Mouse (Mus musculus) hindbrain, embryonic 14.5 days (tissue): ENCODE results near the gene Ttc16. TPM values are rescaled to one million over a fixed set of nuclear protein-coding genes. Genes with fewer than 3 reads are reported as not detected.

Source experiments
- ATAC-seq: fragments of 200-750 bp; cut with Nextera tagmentation; 2 replicates; pipeline ENCODE4 v1.8.0; 2017; ENCODE audit warnings: moderate number of reproducible peaks, mild to moderate bottlenecking, moderate TSS enrichment, moderate library complexity; ENCODE audit not compliant: low FRiP score
- DNase-seq: peaks from one replicate; pipeline ENCODE4 v3.0.0-alpha.2; 2015; ENCODE audit warnings: low spot score
- H3K27ac ChIP-seq: fragments of 300-500 bp; sonication (generic); 2 replicates; pipeline ENCODE4 v1.5.1; 2014; ENCODE audit warnings: mild to moderate bottlenecking, moderate library complexity
- H3K27me3 ChIP-seq: fragments of 300-500 bp; sonication (generic); 2 replicates; pipeline ENCODE4 v1.6.1; 2014; ENCODE audit warnings: mild to moderate bottlenecking, low read length, mixed read lengths; ENCODE audit not compliant: control insufficient read depth, insufficient read depth
- H3K36me3 ChIP-seq: fragments of 300-500 bp; sonication (generic); replicated peaks from 2 replicates; pipeline ENCODE4 v1.6.1; 2014; ENCODE audit not compliant: control insufficient read depth, insufficient read depth
- H3K4me1 ChIP-seq: fragments of 300-500 bp; sonication (generic); replicated peaks from 2 replicates; pipeline ENCODE4 v1.6.1; 2014; ENCODE audit warnings: antibody characterized with exemption, low read length, mixed read lengths; ENCODE audit not compliant: control insufficient read depth, insufficient read depth
- H3K4me2 ChIP-seq: fragments of 300-500 bp; sonication (generic); replicated peaks from 2 replicates; pipeline ENCODE4 v1.6.1; 2014; ENCODE audit warnings: mild to moderate bottlenecking, moderate library complexity
- H3K4me3 ChIP-seq: fragments of 300-500 bp; sonication (generic); replicated peaks from 2 replicates; pipeline ENCODE4 v1.5.1; 2014; ENCODE audit warnings: mild to moderate bottlenecking, low read length
- H3K9ac ChIP-seq: fragments of 300-500 bp; sonication (generic); 2 replicates; pipeline ENCODE4 v1.6.1; 2014
- H3K9me3 ChIP-seq: fragments of 300-500 bp; sonication (generic); 2 replicates; pipeline ENCODE4 v1.6.1; 2016; ENCODE audit warnings: low read length; ENCODE audit not compliant: control insufficient read depth
- WGBS: fragments of 180-500 bp; shearing (Covaris S2); extraction: QIAGEN DNeasy Blood & Tissue Kit; methylation state at CpG from one replicate; pipeline ENCODE4 v1.1.7; 2014; 5-methylcytosine and 5-hydroxymethylcytosine counted together
- polyA plus RNA-seq: library from polyadenylated mRNA; unstranded; fragments of >200 nt; fragmentation: Nextera tagmentation; extraction: Ambion mirVana; gene quantifications from 2 replicates; pipeline ENCODE4 v1.2.1, GENCODE M21; 2014

Ttc16 gene
- polyA plus RNA-seq, 1 experiment from 2014 or later: 0.74 TPM

DNA sequence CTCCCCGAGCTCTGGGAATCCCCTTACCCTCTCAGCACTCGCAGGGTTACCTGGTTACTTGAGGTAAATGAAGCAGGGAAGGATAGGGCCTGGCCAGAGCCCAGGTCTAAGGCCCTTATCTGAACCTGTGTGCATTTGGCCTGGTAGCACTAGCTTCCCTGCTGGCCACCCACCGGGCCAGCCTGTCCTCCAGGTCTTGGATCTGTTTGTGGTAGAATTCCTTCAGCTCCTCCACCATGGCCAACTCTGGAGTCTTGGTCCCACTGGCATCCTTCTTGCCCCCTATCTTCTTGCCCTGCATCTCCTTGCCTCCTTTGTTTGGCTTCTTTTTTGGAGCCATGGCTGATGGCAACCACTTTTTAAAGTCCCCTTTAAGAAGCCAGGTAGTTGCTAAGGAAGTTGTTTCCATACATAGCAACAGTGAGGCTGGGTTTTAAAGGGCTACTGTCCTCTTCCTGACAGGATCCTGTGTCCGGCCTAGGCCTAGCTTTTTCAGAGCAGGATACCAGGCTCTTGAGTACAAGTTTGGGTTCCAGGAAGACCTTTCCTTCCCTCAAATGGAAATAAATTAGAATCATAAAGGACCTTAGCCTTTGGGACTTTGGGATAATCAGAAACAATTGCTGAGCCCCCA is 8.7 kb upstream of the Ttc16 start, which contains the start of gene Cfap157:
Cfap157 (minus strand) TSS at position 381 of the 634 bp plus-strand sequence.
- Histone ChIP-seq H3K36me3 (peaks cover 7% of the 10 kb centered on the region), H3K9ac (no peak within 1 kb of the TSS), H3K27me3 (no peaks in the 10 kb centered on the region), H3K9me3 (no peaks in the 10 kb centered on the region), H3K4me2 (no peak within 1 kb of the TSS), H3K4me1 (no peaks in the 10 kb centered on the region; the same call in 1 of the 2 replicates), H3K27ac (no peak within 1 kb of the TSS), H3K4me3 (no peak within 1 kb of the TSS)
- WGBS: 68% methylated on average over 4 of the region's 4 CpGs
- DNase-seq: peak; percentile 44
- ATAC-seq: no peak

DNA sequence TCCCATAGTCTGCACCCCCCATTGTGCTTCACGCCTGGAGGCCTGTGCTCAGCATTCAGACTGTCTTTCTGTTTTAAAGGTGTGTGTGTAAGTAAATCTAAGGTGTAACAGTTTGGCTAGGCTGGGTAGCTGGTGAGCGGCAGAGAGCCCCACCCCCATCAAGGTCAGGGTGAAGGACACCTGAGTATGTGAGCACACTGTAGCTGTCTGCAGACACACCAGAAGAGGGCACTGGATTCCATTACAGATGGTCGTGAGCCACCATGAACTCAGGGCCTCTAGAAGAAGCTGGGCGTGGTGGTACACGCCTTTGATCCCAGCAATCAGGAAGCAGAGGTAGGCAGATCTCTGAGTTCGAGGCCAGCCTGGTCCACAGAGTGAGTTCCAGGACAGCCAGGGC is 6.3 kb upstream of the Ttc16 start:
- 84% methylated on average over 6 of the region's 6 CpGs for WGBS
- Histone ChIP-seq H3K4me3 (no peak overlapping the region), H3K4me2 (no peak overlapping the region), H3K4me1 (no peaks in the 10 kb centered on the region; the same call in 1 of the 2 replicates), H3K9ac (no peak overlapping the region), H3K9me3 (no peaks in the 10 kb centered on the region), H3K36me3 (no peaks in the 10 kb centered on the region), H3K27ac (no peak overlapping the region), H3K27me3 (no peaks in the 10 kb centered on the region)
- DNase-seq (no peak), ATAC-seq (no peak)

DNA sequence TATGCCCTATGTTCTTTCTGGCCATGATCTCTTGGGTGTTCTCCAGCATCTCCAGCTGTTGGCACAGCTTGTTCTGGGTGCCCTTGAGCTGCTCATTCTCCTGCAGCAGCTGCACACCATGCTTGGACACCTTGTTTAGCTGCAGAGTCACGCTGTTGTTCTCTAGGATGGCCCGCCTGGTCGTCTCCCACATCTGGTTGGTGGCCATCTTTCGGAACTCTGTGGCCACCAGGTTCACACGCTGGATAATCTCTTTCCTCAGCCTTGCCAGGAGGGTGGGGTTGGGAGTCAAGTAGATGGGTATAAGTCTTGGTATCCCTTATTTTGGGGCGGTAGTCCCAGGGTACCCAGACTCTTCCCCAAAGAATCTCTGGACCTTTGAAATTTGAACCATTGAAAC is 4.3 kb upstream of the Ttc16 start:
- H3K4me1 ChIP-seq: peaks cover 12% of the 10 kb centered on the region
- WGBS: 89% methylated on average over 6 of the region's 6 CpGs
- H3K27me3 ChIP-seq: no peaks in the 10 kb centered on the region
- no peak overlapping the region for H3K4me2 ChIP-seq
- no peak overlapping the region for H3K27ac ChIP-seq
- DNase-seq (no peak), ATAC-seq (no peak)
- no peaks in the 10 kb centered on the region for H3K9me3 ChIP-seq
- H3K9ac ChIP-seq: no peak overlapping the region
- no peaks in the 10 kb centered on the region for H3K36me3 ChIP-seq
- no peak overlapping the region for H3K4me3 ChIP-seq

DNA sequence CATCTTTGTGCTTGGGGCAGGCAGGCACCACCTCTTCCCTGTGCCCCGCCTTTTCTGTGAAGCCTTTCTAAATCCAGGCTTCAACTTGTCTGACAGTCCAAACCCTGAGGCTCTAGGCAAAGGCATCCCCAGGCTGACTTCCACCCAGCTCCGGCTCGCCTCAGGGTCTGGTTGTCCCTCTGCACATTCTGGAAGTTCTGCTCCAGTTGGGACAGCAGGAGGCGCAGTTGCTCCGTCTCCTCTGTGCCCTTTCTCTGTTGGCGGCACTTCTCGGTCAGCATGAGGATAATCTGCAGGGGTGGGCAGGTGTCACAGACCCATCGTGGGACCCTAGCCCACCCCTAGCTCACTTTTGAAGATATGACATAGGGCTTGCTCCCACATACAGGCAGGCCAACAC is 3.7 kb upstream of the Ttc16 start:
- no peak overlapping the region for H3K4me3 ChIP-seq
- H3K36me3 ChIP-seq: no peaks in the 10 kb centered on the region
- no peaks in the 10 kb centered on the region for H3K27me3 ChIP-seq
- H3K27ac ChIP-seq: no peak overlapping the region
- no peak overlapping the region for H3K4me2 ChIP-seq
- peaks cover 12% of the 10 kb centered on the region for H3K4me1 ChIP-seq
- DNase-seq: peak; percentile 52
- H3K9ac ChIP-seq: no peak overlapping the region
- 17% methylated on average over 8 of the region's 8 CpGs for WGBS
- no peak for ATAC-seq
- H3K9me3 ChIP-seq: no peaks in the 10 kb centered on the region

DNA sequence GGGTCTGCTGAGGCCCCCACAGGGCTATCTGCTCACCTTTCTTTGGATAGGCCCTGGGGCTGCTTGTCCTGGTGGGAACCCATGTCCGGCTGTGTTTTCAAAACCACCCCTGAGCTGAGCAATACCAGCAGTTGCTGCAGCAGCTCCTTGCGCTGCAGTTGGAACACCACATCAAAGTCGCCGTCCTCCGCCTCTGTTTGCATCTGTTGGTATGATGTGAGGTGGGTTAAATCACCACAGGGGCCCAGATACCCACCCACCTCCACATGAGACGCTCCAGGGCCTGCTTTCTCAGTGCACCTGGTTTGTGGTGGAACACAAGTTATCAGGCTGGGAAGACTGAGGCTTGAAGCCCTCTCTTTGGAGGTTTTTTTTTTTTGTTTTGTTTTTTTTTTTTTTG is 2.6 kb upstream of the Ttc16 start:
- H3K27ac ChIP-seq: no peak overlapping the region
- no peak overlapping the region for H3K4me2 ChIP-seq
- H3K9ac ChIP-seq: no peak overlapping the region
- WGBS: 93% methylated on average over 6 of the region's 6 CpGs
- no peak overlapping the region for H3K4me3 ChIP-seq
- peaks cover 12% of the 10 kb centered on the region for H3K4me1 ChIP-seq
- no peaks in the 10 kb centered on the region for H3K9me3 ChIP-seq
- no peak for ATAC-seq
- no peak for DNase-seq
- H3K36me3 ChIP-seq: no peaks in the 10 kb centered on the region
- H3K27me3 ChIP-seq: no peaks in the 10 kb centered on the region

DNA sequence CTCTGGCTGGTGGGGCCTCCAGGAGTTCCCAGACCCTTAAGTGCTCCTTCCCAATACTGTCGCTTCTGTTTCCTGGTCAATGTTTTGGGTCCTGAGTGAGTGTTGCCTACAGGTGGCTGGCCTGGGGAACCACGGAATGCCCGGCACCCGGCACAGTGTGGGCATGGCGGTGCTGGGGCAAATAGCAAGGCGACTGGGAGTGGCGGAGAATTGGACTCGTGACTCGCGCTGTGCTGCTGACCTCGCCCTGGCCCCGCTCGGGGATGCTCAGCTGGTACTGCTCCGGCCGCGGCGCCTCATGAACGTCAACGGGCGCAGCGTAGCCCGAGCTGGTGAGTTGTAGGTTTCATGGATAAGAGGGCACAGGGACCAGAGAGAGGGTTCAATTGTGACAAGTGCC is 759 bp upstream of the Ttc16 start:
- H3K27ac ChIP-seq: no peak overlapping the region
- peaks cover 12% of the 10 kb centered on the region for H3K4me1 ChIP-seq
- H3K4me3 ChIP-seq: peak overlapping the region; percentile 45
- no peaks in the 10 kb centered on the region for H3K36me3 ChIP-seq
- DNase-seq (no peak), ATAC-seq (no peak)
- H3K9me3 ChIP-seq: no peaks in the 10 kb centered on the region
- peak overlapping the region; percentile 62 for H3K4me2 ChIP-seq
- H3K27me3 ChIP-seq: no peaks in the 10 kb centered on the region
- peak overlapping the region; percentile 49 for H3K9ac ChIP-seq
- WGBS: 22% methylated on average over 22 of the region's 22 CpGs

DNA sequence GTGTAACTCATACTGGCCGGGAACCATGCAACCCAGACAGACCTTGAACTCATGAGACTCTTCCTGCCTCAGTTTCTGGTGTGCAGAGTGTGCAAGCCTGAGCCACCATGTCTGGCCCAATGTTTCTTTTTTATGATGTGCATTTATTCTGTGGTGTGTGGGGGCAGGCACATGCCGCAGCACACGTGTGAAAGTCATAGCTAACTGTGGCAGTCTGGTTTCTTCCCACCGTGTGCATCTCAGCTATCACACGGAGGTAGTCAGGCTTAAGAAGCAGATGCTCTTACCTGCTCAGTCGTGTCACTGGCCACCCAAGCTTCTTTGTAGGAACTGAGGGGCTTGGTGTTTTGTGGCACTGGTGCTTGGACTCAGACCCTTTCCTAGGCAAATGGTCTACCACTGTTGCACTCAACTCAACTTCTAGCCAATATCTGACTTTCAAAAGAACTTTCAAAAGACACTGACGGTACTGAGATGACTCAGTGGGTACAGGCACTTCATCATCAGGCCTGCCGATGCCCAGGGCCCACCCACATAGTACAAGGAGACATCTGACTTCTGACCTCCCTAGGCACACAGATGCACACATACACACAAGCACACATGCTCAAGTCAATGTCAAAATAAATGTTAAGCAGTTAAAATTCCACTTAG is 2.7 kb downstream of the Ttc16 start:
- WGBS: 87% methylated on average over 8 of the region's 8 CpGs
- Histone ChIP-seq H3K9me3 (no peaks in the 10 kb centered on the region), H3K4me2 (no peak overlapping the region), H3K4me1 (peaks cover 16% of the 10 kb centered on the region), H3K36me3 (no peaks in the 10 kb centered on the region), H3K4me3 (no peak overlapping the region), H3K27ac (no peak overlapping the region), H3K27me3 (no peaks in the 10 kb centered on the region), H3K9ac (no peak overlapping the region)
- ATAC-seq: no peak
- DNase-seq: no peak

DNA sequence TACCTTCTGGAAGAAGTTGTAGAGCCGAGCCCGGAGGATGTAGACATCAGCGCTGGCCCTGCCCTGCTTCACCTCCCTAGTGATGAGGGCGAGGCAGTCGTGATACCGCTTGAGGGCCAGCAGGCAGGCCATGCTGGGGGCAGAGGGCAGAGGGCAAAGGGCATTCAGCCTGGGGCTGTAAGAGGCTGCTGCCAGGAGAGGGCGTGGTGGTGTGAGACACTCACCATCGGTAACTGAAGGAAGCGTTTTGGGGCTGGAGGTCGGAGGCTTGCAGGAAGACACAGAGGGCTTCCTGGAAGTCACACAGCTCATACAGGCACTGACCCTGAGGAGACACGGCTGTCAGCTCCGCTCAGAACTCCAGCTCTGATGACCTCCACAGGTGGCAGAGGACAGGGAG is 3.5 kb downstream of the Ttc16 start:
- Histone ChIP-seq H3K4me1 (peaks cover 23% of the 10 kb centered on the region), H3K4me3 (no peak overlapping the region), H3K4me2 (no peak overlapping the region), H3K9ac (no peak overlapping the region), H3K27me3 (no peaks in the 10 kb centered on the region), H3K9me3 (no peaks in the 10 kb centered on the region), H3K27ac (no peak overlapping the region), H3K36me3 (no peaks in the 10 kb centered on the region)
- no peak for DNase-seq
- 31% methylated on average over 12 of the region's 12 CpGs for WGBS
- no peak for ATAC-seq

DNA sequence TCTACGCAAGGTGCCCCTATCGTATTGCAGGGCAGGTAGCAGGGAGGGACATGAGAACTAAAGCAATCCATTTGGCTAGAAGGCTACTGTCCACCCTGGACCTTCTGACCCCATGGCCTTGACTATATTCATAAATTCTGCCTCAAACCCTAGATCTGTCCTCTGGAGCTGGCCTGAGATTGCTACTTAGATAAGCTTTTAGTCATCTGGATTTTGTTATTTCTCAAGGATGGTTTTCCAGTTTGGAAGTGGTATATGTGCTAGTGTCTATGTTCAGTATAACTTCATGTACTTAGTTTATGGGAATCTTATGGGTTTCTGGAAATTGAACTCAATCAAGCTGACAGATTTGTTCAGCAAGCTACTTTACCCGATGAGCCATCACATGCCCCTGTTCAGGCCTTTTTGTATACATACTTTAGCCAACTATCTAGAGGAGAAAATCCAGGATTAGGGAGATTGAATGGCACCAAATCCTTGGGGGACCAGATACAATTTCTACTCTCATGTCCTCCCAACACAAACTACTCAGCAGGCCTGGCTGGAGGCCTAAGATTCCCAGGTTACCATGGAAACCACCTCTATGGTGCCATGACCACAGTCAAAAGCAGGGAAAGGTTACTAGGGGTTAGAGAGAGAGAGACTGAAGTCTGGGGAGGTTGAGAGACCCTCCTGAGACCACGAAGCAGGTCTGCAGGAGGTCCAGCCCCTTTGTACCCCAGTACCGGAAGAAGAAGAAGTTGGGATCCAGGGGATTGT is 5.9 kb downstream of the Ttc16 start:
- Histone ChIP-seq H3K27me3 (no peaks in the 10 kb centered on the region), H3K9ac (no peak overlapping the region), H3K36me3 (no peaks in the 10 kb centered on the region; the same call in 1 of the 2 replicates), H3K4me3 (no peak overlapping the region), H3K4me2 (no peak overlapping the region), H3K9me3 (no peaks in the 10 kb centered on the region), H3K4me1 (peaks cover 14% of the 10 kb centered on the region), H3K27ac (no peak overlapping the region)
- DNase-seq (no peak), ATAC-seq (no peak)
- WGBS: 63% methylated on average over 5 of the region's 5 CpGs
